Mouse (Mus musculus) layer of hippocampus, adult 9-11 months (tissue): Measurements from ENCODE around the gene Mef2a.

Experiments used
- DNase-seq: peaks from one replicate; pipeline ENCODE4 v3.0.0; 2022

The Mef2a gene

DNA sequence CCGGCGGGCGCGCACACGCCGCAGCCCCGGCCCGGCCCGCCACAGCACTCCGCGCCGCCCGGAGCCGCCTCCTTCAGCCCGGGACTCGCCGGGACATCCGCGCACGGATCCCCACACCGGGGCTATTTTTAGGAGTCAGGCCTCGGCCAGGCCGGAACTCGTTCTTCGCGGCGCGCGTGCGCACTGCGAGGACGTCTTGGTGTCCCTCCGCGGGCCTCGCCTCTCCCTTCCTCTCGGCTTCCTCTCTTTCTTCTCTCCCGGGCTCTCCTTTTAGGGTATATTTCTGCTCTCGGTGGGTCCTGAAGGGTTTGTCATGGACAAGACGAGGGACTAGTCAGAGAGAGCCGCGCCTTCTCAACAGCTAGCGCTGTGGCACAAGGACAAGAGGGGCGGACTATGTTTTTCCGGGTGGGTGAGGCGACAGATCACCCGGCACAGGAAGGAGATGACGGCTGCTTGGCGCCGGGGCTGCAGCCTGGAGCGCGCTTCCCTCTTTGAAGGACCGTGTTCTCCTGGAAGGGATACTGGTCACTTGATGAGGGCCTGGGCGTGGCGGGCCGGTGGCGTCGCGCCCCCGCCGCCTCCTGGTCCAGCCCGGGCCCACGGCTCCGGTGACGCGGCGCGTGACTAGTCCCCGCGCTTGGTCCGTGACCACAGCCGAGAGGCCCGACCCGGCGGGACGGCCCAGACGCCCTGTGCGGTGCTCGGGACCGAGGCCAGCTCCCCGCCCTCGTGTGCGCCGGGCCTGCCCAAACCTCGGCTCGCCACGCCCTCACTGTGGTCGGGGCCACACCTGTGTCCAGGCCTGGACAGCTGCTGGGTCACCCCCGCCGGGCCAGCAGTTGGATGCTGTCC lies at the start of gene Mef2a:
Mef2a (minus strand) TSS at position 130 of the 855 bp plus-strand sequence.
- DNase-seq: peak; percentile 94

DNA sequence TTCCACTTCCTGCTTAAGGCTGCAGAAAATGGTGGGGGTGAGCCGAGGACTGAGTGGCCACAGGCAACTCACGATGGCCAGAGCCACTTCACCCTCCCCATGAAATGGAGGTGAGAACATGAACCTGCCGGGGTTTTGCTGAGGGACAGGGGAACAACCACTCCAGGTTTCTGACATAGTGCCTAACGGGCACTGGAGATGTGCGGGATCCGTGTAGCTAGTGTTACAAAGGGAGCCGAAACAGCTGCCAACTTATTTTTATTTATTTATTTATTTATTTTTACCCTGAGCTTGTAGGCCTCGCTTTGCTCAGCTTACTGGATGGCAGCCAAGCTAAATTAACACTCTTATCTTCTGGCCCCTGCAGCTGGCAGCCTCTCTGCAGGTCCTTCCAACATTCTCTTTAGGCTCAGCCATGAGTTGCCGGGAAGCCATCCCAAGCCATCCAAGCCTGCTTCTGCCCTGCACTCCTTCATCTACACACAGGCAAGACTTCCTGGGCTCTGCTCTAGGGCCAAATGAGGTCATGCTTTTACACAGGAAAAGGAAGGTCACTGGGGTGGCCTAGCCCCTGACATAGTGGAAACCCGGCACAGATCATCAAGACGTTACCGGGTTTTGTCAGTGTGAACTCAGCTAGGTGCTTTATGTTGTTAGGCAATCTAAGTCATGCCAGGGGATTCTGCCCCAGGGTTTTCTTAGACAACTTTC lies 49.0 kb upstream of the Mef2a start:
- peak; percentile 62 for DNase-seq

DNA sequence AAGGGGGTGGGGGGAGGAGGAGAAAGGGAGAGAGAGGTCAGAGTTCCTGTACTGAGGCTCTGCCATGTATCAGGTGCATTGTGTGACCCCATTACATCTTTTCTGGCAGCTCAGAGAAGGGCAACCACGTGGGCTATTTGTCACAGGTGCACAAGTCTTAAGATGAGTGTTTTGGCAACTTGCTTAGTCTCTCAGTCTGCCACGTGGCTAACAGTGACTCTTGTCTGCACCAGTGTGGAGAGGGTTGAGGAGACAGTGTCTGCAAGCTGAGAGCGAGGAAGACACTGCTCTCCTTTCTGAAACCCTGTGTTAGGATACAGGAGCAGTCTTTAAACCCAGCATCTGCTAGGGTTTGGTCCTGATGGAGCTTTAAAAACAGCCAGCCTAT lies 48.4 kb upstream of the Mef2a start:
- DNase-seq: no peak

DNA sequence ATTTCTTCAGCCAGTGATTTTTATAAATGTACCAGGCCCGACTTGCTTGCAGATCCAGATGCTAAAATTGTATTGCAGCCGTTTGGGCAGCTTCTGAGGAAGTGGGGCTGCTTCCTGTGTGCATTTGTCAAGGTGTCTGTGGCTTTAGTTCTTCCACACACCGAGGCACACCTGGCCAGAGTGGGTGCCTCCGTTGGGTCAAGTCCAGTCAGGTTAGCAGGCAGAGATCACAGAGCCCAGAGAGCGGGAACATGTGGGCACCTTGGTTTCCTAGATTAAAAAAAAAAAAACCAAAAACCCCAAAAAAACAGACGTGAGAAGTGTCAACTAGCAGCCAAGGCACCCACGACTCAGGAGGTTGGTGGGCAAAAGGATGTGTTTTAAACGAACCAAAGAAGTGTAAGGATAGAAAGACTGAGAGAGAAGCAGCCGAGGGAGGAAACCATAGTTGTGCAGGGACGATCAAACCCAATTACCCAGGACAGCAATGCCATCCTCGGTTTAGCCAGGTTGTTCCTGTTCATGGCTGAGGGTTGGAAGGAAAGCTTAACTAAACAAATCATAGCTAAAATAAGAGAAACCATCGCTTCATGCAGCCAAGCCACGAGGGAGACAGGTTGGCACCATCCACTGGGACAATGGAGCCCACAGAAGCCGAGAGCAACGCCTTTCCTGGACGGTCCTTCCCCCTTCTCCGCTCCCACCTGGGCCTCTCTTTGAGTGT lies 47.1 kb upstream of the Mef2a start:
- no peak for DNase-seq

DNA sequence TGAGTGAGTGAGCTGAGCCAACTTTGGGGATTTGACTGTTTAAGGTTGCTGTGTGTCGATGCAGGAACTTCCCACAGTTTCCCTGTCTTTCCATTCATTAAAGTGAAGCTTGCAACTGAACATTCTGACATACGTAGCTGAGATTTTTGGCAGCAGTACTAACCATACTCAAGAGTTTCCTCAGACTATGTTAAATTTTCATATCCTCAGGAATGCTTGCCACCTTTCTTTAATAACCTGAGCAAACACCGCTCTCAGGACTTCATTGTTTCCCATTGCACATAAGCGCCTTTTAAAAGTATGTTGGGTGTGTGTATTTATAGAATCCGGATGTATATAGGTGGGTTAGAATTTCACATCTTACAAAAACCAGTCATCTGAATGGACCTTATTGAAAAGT lies 45.5 kb upstream of the Mef2a start:
- no peak for DNase-seq

DNA sequence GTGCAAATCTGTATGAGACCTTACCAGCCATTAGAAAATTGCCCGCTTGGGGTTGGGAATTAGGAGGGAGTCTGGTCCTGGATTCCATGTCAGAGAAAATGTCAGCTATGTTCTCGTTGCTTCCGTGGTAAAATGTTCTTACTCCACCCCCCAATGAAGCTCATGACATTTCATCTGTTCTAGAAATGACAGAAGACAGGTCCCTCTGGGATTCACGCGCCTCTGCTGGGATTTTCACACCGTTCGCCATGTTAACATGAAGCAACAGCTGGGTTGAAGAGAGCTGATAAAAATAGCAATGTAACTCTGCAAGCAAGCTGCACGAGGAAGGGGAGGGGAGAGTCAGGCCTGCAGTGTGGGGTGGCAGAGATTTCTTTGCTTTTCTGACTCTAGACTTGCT lies 42.1 kb upstream of the Mef2a start:
- DNase-seq: peak; percentile 49

DNA sequence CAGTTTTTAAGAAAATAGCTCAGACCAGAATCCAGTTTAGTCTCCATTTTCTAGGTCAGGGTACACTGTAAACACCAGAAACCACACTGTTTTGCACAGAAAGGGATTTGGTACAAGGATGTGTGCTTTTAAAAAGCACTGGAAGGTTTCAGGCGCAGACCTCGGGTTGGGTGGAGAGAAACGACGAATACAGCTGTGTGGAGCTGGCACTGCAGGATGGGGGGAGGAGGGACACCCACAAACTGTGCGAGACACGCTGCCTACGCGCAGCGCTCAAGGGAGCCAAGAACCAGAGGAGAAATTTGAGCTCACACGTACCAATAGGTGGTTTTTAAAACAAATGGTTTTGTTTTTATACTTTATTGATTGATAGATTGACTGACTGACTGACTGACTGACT lies 40.0 kb upstream of the Mef2a start:
- DNase-seq: no peak

DNA sequence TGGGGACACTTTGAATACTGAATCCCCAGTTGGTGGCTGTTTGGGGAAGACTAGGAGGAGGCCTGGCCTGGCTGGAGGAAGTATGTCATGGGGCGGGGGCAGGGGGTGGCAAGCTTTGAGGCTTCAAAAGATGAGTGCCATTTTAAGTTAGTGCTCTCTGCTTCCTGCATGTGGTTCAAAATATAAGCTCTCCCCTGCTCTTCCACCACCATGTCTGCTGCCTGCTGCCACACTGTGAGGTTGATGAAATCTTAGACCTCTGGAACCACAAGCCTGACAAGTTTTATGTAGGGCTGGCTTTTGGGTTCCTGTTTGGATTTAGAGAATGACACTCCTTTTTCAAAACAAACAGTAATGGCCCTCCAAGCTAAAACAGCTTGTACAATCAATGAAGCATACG lies 34.4 kb upstream of the Mef2a start:
- DNase-seq: no peak

DNA sequence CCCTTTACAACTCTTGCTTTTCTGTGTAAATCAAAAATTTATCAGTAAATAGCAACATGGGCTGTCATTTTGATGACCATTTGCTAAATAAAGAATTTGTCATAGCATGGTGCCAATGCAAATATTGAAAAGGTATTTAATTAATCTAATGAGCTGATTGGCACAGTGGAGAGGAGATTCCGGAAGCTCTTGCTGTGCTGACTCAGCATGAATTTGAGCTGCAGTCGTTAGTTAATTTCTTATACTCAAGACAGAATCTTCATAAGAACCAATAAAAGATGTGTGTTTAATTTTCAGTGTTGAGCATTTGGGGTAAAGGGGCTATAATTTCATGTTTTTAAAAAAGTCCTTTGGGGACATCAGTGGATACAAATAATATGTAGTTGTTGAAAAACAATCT lies 31.5 kb upstream of the Mef2a start:
- DNase-seq: no peak

DNA sequence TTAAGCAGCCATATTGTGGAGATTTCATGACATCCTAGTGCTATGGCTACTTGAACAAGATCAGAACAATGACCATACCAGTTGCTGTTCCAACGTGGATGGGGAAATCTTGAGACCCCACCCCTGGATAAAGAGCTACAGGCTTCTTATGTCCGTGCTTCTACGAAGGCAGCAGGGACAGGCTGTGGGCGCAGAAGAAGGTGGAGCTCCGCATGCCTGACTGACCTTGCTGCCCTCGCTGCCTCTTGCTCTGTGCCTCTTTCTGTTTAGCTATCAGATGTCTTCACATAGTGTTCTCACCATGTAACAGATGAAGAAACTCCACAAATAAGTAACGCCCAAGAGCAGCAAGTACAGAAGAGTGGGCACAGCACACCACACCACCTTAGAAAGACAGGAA lies 29.7 kb upstream of the Mef2a start:
- no peak for DNase-seq

DNA sequence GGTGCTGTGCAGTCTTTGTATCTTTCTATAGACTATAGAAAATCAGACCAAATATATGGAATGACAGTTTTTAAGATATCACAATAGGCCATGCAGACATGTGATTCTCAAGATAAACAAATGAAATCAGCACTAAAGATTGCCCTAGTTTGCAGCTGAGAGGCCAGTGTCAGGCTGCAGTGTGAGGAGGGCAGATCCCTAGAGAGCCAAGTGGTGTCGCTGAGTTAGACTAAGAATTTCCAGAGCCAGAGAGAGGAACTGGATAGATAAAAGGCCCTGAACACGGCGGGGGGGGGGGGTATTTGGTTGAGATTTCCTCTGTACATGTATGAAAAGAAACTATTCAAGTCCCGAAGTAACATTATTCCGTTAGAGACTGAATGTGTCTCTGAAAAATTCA lies 28.7 kb upstream of the Mef2a start:
- DNase-seq: no peak

DNA sequence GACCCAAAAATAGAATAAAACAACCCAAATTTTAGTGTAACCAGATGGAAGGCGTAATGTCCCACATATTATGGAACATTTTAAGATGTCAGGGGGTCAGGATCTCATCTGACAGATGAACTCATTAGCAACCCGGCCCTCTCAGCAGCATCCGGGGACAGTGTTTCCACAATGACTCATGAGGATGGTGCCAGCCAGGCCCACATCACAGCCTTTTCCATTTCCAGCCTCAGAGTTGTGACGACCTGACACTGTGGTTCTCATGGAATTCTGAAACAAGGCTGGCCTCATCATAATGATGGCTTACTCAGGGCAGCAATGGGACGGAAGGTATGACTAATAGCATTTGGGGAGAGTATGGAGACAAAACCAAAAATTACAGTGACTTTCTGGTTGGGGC lies 18.1 kb upstream of the Mef2a start:
- DNase-seq: no peak

DNA sequence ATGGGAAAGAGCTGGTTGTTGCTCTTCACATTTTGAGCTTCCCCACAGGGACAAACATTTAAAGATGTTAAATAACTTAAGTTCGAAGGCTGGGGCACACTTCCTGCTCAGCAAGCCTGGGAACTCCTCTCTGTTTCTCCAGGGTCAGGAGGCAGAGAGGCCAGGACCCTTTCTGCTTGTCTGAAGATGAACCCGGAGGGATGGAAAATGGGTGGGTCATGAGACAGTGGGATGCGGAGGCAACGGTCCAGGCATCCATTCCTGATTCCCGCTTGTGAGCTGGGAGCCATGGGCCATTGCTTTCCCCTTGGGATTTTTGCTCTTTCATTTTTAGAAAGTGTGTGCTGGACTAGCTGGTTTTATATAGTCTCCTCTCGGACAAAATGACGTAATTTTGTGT lies 17.4 kb upstream of the Mef2a start:
- DNase-seq: no peak

DNA sequence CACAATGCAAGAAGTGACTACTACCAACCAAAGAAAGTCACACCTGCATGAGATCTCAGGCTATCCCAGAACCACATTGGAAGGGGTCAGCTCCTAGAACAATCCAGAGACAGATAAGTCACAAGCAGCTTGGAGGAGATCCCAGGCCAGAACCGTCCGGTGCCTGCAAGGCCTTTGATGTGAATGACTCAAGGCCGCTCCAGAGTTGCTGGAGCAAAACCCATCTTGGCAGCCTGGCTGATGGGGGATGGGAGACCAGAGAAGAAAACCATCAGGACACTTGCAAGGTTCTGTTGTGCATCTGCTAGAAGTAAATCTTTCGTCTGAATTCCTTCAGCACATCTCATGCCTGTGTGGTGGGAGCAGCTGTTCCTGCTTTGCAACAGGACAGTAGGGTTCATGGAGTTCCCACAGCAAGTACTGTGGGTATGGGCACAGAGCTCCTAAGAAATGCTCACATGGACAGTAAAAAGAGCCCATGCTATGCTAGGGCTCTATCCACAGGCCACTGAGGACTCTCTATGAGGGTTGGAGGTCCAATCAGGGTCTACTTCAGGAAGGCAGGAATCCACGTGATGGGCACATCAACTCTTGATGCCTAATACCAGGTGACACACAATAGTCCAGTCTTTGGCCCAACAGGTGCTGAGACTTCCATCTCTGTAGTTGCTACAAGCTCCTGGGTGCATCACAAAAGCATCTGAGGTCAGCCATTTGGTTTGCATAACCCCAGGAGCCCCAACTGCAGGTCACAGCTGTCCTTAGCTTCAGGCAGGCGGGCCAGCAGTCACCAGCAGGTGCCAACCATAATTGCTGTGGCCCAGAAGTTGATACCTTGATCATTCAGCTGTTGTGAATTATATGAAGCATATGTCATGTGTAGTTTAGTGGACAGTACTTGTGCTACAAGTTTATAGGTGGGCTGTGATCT lies 12.5 kb upstream of the Mef2a start:
- DNase-seq: no peak

DNA sequence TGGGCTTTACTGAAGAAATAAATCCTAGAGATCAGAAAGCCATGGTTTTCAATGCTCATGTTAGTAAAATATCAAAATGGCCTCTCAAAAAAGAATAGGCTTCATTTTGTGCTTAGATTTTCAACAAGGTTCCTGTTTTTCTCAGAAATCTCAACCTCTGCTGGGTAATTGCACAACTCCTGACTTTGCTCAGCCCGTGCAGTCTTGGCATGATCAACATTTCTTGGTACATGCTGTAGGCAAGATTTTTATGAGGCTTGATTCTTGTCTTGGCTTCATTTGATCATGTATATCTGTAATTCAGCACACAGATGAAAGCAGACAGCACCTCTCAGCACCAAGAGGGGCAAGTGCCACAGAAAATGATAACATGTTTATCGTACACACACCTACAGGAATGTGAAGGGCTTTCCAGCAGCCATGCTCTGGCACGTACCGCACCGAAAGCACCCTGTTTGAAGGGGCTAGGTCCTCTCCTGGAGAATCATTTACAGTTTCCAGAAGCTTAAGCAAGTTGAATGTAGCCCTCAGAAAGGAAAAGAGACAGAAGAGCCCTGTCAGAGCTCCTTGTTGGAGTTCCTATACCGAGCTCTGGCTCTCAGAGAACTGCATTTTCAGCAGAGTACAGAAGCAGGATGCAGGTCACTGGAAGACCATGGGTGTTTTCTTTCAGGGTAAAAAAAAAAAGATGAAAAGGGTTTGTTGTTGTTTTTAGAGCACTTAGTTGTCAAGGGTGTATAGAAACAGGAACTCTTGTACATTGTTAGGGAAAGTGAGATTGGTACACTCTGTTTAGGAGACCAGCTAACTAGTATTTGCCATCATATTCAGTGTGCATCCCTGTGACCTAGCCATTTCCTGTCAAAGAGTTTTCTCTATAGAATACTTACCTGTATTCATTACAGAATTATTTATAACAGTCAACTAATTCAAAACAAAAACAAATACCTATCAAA lies 7.8 kb upstream of the Mef2a start:
- DNase-seq: no peak

DNA sequence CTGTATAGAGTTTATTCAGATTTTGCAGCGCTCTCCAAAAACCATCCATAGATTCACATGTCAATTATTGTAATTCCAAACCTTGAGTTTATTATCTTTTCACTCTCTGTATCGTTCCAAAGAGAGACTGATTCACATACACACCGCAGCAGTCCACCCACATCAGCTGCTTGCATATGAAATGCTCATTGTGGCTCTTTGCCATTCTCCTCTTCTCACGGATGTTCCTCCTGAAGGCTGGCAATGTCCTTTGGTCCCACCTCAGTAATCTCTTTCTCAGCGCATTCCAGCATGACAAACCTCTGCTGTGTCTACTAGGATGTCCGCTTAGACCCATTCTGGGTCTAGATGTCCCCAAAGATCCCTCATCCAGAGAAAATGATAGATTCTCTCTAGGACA lies 4.1 kb upstream of the Mef2a start:
- no peak for DNase-seq

DNA sequence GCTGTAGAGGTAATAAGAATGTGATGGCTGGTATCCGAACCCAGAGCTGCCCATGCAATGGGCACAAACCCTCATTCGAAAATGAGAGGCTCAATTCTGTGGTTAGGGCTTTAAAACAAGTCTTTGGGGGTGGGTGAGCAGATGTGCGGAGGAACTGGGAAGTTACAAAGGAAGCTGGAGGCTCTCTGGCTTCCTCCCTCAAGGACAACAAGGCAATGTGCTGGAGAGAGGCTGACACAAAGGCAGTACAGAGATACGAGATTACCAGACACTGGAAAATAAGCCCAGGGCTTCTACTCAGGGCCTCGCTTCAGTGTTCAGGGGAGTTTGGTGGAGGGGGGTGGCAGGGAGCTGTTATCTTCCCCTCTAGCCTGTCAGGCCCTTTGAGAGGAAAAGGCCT lies 1.3 kb upstream of the Mef2a start:
- DNase-seq: peak; percentile 37

DNA sequence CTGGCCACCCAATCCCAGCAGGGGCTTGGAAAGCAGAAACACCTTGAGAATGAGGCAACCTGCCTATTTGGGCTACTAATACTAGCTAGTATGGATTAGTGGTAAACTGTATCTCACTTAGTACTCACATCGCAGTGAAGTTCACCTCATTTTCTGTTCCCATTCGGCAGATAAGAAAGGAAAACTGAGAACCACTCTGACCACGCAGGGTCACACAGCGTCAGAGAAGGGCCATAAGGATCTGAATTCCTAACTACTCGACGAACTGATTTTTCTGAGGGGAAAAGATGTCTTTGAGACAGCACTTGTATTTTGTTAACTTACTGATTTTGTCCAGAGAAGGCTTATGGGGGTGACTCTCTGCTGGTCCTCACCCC lies 914 bp upstream of the Mef2a start:
- DNase-seq: no peak

DNA sequence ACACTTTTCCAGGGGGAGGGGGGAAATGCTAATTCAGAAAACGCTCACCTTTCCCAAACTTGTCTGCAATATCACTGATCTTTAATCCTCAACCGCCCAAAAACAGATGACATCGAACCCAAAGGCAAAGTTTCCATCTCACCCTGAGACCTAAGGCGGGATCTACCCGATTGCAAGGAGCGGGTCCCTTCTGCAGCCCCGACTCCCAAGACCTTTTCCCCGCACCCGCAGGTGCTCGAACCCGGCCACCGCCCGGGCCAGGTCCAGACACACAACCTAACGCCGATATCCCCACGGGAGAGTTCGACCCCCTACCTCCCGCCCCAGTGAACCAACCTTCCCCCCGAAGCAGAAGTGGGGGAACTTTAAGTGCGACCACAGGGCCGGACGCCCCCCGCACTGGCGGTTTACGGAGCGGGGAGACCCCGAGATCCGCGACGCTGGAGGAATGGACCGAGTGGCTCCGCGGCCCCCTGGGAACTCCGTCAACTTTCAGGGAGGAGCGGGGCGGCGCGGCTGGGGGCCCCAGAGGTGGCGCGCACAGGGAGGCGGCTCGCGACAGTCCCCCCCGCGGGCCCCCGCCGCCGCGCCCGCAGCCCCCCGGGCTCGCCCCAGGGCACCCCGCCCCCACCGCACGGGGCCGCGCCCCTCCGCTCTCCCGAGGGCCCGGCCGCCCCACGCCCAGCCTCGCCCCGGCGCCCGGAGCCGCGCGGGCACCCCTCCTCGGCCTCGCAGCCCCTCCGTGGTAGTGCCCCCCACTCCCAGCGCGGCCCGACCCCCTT lies 576 bp downstream of the Mef2a start:
- DNase-seq: no peak

DNA sequence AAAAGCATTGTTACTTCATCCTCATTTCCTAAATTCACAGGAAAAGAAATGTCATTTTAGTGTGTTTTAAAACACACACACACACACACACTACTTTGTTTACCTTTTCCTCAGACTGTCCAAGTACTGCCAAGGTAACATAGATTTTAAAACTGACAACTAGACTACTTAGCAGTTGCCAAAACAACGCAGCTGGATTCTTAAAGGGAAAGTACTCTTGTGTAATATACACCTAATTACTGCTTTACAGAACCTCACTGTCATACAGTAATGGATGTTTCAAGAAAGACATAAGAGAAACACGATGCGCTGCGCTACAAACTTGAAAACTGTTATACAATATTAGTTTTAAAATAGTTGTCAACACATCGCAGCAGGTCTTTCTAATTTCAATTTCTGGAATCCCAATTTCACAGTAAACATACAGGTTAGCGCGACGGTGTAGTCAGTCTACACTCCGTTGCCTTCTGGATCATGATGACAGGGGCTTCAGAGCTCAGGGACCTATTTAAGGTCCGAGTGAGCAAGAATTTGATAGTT lies 1.2 kb downstream of the Mef2a start:
- no peak for DNase-seq
